Mouse (Mus musculus) 3T3-L1 (cell line): ENCODE data around the gene Smarcb1.

Source experiments
- DNase-seq: peaks from one replicate; pipeline ENCODE4 v3.0.0-alpha.2; 2015; ENCODE audit warnings: low read depth, low spot score

Gene Smarcb1

GRCm38 (mm10) chr10:75856155-75856907, 65.1 kb downstream of the Smarcb1 start:
- no peak for DNase-seq

- no peak for DNase-seq
These were observed 65.9 kb downstream of the Smarcb1 start for GRCm38 (mm10) chr10:75855416-75855981.

DNA sequence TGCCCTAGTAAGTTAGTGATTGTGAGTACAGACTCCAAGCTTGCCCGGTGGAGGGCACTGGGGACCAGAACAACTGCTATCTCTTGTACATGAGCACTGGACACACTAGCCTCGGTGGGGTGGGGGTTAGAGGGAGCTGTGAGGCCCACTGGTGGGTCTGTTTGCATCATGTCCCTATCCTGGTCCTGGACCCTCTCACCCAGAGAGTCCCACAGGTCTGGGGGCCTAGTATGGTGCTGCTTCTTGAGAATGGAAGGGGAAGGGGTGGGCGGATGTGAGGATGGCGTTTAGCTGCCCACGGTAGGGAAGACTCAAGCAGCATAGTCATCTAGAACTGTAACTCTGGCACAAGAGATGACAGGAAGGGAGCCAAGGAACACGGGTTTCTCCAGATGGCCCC, 66.6 kb downstream of the Smarcb1 start:
- no peak for DNase-seq

- no peak for DNase-seq
These were observed 67.3 kb downstream of the Smarcb1 start for GRCm38 (mm10) chr10:75854096-75854495.

DNA sequence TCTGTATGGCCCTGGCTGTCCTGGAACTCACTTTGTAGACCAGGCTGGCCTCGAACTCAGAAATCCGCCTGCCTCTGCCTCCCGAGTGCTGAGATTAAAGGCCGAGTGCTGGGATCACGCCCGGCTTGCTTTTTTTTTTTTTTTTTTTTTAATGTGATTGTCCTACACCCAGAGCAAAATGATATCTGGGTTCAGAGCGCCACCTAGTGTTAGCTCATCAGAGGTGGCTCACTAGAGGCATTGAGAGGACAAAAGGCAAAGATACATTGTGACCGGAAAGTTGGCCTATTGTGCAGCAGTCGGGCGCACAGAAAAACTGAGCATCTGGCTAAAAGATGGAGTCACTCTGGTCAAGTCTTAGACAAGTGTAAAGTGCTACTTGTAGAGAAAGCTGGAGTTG, 68.0 kb downstream of the Smarcb1 start:
- peak; percentile 94 for DNase-seq

DNA sequence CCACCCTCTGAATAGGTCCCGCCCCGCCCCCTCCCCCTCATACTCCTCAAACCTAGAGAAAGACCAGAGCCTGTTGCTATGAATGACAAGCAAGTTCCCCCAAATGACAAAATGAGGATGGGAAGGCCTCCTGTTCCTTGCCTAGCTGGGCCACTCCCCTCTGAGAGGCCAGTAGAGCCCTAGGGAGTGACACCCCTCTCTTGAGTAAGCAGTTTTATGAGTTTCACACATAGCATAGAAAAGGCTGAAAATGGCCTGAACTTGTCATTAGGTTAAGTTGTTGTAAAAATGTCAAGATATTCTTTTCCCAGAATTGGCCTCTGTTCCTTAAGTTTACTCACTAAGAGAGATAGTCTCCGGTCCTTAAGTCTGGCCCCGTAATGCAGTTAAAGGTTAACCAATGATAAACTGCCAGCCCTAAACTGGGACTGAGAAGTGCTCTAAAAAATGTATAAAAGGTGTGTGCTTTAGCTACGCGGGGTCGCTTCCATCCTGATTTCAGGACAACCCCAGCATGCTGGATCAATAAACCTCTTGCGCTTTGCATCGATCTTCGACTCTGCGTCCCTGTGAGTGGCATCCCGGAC, 68.8 kb downstream of the Smarcb1 start:
- DNase-seq: no peak

- DNase-seq: no peak
These were observed 69.7 kb downstream of the Smarcb1 start for GRCm38 (mm10) chr10:75851681-75852080.

DNA sequence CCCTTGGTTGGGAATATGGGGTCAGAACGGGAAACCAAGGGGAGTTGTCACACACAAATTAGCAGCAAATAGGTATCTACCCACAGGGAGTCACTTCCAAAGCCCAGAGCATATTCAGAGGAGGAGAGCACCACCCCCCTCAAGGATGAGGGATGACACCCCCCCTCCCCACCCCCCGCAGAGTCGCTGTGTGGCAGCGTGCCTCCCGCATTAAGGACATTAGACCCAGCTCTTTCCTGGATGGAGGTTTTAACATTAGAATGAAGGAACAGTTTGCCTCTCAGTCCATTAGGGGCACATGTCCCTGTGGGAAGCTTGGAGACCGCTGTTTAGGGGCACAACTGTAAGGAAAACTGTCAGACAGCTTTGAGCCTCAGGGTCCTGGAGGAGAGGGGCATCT, 70.3 kb downstream of the Smarcb1 start:
- no peak for DNase-seq

DNA sequence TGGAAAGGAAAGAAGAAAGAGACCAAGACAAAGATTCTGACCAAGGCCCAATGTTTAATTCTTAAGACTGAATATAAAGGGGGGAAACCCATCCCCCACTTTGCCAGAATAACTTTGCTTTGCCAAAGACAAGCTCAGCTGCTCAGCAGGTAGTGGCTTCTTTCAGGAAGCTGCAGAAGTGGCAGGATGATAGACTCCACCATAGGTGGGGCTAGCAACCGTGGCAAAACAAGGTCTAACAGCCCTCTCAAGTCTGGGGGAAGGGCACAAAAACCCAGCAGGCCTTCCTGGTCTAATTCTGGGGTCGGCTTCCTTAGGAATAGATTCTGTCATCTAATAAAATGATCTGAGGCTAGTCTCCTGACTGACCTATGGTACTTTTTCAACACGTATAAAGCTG, 73.0 kb downstream of the Smarcb1 start:
- DNase-seq: no peak
